Mouse (Mus musculus): ENCODE measurements around the gene Tenm3. TPM values are rescaled to one million over a fixed set of nuclear protein-coding genes. Genes with fewer than 3 reads are reported as not detected.
A peak's percentile ranks its signal among the peaks of the same experiment; 100 is the strongest.

The Tenm3 gene
- total and polyA plus RNA-seq, 2 experiments from 2014 or later: 25.0 to 160 TPM

DNA sequence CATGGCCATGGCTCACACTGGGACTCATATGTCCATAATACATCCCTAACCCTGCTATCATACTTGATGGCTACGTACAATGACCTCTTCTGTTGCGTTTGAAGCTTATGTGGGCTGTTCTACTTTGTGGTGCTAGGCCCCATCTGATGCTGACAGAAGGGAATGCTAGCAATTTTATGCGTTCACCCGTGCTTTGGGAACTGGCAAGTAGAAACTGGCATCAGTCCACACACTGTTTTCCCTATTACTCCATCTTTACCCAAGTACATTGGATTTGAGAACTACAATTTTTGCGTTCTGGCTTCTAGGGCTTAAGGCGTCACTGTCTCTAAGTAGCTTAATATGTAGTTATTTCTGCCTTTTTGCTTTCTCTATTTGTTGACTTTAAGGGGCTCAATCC is 490.3 kb downstream of the Tenm3 start:
- WGBS: 92% methylated on average over 6 of the region's 6 CpGs
- no peak for TF ChIP-seq CTCF (IDR thresholded peaks at IDR 0.05)
- H3K36me3 ChIP-seq (ENCODE audit: insufficient read depth, low read length): no peaks in the 10 kb centered on the region
- no peaks in the 10 kb centered on the region for H3K4me1 ChIP-seq (ENCODE audit: insufficient read depth, low read length)
- no peak overlapping the region for H3K4me2 ChIP-seq (ENCODE audit: low read depth, low read length, poor library complexity, severe bottlenecking)
- H3K4me3 ChIP-seq (ENCODE audit: low read depth, low read length): no peak overlapping the region
- H3K27me3 ChIP-seq (ENCODE audit: insufficient read depth, low read length): no peaks in the 10 kb centered on the region
- DNase-seq (ENCODE audit: low spot score) (no peak), ATAC-seq (ENCODE audit: low FRiP score) (no peak)
- no peak overlapping the region for H3K27ac ChIP-seq (ENCODE audit: low read depth, low read length)
- H3K9ac ChIP-seq (replicated peaks; ENCODE audit: low read length, poor library complexity, severe bottlenecking): no peak overlapping the region
- H3K9me3 ChIP-seq (ENCODE audit: low read length): peaks cover 12% of the 10 kb centered on the region; the same call in 1 of the 2 replicates

DNA sequence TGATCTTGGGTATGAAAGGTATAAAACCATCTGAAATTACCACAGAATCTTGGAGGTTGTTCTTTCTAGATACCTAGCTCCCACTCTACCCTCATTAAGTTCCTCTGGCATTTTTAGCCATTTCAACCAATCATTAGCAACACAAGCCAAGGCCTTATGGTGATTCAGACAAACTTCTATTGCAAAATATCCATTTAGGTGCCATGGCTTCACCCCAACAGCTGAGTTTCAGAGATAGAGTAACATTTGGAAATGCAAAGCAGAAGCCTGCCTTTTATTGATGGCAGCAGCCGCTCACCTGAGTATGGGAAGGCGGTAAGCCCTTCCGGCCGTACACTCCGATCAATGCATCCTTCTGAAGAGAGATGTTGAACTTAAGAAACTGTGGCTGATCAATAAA is 494.9 kb downstream of the Tenm3 start:
- no peak for ATAC-seq (ENCODE audit: low FRiP score)
- WGBS: 95% methylated on average over 5 of the region's 5 CpGs

DNA sequence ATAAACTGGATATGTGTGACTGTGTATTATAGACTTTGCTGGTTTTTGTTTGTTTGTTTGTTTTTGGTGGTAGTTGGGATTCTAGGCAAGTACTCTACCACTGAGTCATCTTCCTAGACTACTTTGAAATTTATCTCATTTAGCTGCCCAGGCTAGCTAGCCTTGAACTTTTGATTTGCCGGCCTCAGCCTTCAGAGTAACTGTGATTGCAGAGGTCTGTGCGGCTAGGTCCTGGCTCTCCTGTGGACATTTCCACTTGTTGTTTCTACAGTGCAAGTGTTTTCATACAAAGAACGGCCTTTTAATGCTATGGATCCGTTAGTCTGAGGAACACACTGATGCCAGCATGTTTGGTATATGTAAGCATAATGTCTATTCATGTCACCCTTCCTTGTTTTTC is 495.4 kb downstream of the Tenm3 start:
- H3K4me1 ChIP-seq (ENCODE audit: insufficient read depth, low read length): no peaks in the 10 kb centered on the region
- H3K27me3 ChIP-seq (ENCODE audit: insufficient read depth, low read length): no peaks in the 10 kb centered on the region
- H3K9me3 ChIP-seq (ENCODE audit: low read length): peaks cover 12% of the 10 kb centered on the region; the same call in 1 of the 2 replicates
- no peak overlapping the region for H3K9ac ChIP-seq (replicated peaks; ENCODE audit: low read length, poor library complexity, severe bottlenecking)
- ATAC-seq (ENCODE audit: low FRiP score) (no peak), DNase-seq (ENCODE audit: low spot score) (no peak)
- WGBS: 91% methylated on average over 4 of the region's 4 CpGs
- TF ChIP-seq CTCF (IDR thresholded peaks at IDR 0.05): no peak
- no peaks in the 10 kb centered on the region for H3K36me3 ChIP-seq (ENCODE audit: insufficient read depth, low read length)
- H3K4me2 ChIP-seq (ENCODE audit: low read depth, low read length, poor library complexity, severe bottlenecking): no peak overlapping the region
- H3K4me3 ChIP-seq (ENCODE audit: low read depth, low read length): no peak overlapping the region
- no peak overlapping the region for H3K27ac ChIP-seq (ENCODE audit: low read depth, low read length)

More for the DNA sequence above, 494.9 kb downstream of the Tenm3 start:
- Histone ChIP-seq H3K36me3 (ENCODE audit: insufficient read depth, low read length) (no peaks in the 10 kb centered on the region), H3K4me3 (ENCODE audit: low read depth, low read length) (no peak overlapping the region), H3K4me2 (ENCODE audit: low read depth, low read length, poor library complexity, severe bottlenecking) (no peak overlapping the region), H3K27ac (ENCODE audit: low read depth, low read length) (no peak overlapping the region), H3K9me3 (ENCODE audit: low read length) (peaks cover 12% of the 10 kb centered on the region; the same call in 1 of the 2 replicates), H3K9ac (replicated peaks; ENCODE audit: low read length, poor library complexity, severe bottlenecking) (no peak overlapping the region), H3K4me1 (ENCODE audit: insufficient read depth, low read length) (no peaks in the 10 kb centered on the region), H3K27me3 (ENCODE audit: insufficient read depth, low read length) (no peaks in the 10 kb centered on the region)
- DNase-seq (ENCODE audit: low spot score): no peak
- TF ChIP-seq CTCF (IDR thresholded peaks at IDR 0.05): no peak

DNA sequence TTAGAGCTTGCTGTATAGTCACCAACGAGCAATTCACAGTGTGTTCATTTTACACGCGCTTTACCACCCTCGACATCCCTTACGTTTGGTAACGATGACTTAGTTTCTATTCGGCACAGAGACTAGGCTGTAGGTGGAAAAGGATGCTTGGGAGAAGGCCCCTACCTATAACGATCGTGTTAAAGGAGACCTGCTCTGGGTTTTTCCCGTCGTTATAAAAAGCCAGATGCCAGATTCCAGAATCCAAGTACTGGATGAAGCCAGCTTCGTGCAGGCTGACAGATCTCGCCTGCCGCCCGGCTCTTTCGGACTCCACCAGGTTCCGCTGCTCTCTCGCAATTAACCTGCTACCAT is 500.7 kb downstream of the Tenm3 start:
- no peak for TF ChIP-seq CTCF (IDR thresholded peaks at IDR 0.05)
- Histone ChIP-seq H3K4me1 (ENCODE audit: insufficient read depth, low read length) (peaks cover 6% of the 10 kb centered on the region; the same call in 1 of the 2 replicates), H3K27ac (ENCODE audit: low read depth, low read length) (no peak overlapping the region), H3K4me2 (ENCODE audit: low read depth, low read length, poor library complexity, severe bottlenecking) (peak overlapping the region; percentile 21; the same call in 1 of the 2 replicates), H3K9me3 (ENCODE audit: low read length) (no peaks in the 10 kb centered on the region), H3K9ac (replicated peaks; ENCODE audit: low read length, poor library complexity, severe bottlenecking) (no peak overlapping the region), H3K27me3 (ENCODE audit: insufficient read depth, low read length) (no peaks in the 10 kb centered on the region), H3K4me3 (ENCODE audit: low read depth, low read length) (no peak overlapping the region), H3K36me3 (ENCODE audit: insufficient read depth, low read length) (no peaks in the 10 kb centered on the region)
- no peak for DNase-seq (ENCODE audit: low spot score)
- ATAC-seq (ENCODE audit: low FRiP score): no peak
- 55% methylated on average over 18 of the region's 18 CpGs for WGBS

DNA sequence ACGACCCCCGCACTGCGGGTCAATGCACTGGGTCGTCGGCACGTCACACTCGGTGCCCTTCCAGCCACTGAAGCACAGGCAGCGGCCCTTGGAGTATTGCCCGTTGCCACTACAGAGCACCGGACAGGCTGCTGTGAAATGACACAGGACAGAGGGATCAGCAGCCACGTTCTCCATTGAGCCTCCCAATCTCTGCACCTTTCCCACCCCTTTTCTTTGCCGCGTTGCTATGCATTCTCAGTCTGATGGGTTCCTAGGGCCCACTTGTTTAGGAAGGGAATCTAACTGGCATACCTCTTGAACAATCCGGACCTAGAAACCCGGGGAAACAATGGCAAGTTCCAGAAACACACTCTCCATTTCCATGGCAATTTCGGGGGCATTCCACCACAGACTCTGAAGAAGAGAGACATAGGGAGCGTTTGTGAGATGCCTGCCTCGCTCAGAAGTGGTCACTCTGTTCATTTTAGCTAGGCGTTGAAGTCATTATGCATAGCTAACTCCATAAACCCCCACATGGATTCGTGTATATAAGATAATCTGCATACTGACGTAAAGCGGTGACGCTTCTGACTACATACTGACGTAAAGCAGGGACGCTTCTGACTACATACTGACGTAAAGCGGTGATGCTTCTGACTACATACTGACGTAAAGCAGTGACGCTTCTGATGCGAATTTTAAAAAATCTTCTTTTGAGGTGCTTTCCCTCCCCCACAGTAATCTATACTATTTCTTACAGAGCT is 501.3 kb downstream of the Tenm3 start:
- Histone ChIP-seq H3K4me2 (ENCODE audit: low read depth, low read length, poor library complexity, severe bottlenecking) (peak overlapping the region; percentile 46), H3K27ac (ENCODE audit: low read depth, low read length) (no peak overlapping the region), H3K9ac (replicated peaks; ENCODE audit: low read length, poor library complexity, severe bottlenecking) (peak overlapping the region; percentile 39; the same call in 1 of the 2 replicates), H3K4me3 (ENCODE audit: low read depth, low read length) (peak overlapping the region; percentile 24; the same call in 1 of the 2 replicates), H3K4me1 (ENCODE audit: insufficient read depth, low read length) (peaks cover 6% of the 10 kb centered on the region; the same call in 1 of the 2 replicates), H3K27me3 (ENCODE audit: insufficient read depth, low read length) (no peaks in the 10 kb centered on the region), H3K9me3 (ENCODE audit: low read length) (no peaks in the 10 kb centered on the region), H3K36me3 (ENCODE audit: insufficient read depth, low read length) (no peaks in the 10 kb centered on the region)
- WGBS: 34% methylated on average over 30 of the region's 30 CpGs
- ATAC-seq (ENCODE audit: low FRiP score) (peak; percentile 55; the same call in 1 of the 2 replicates), DNase-seq (ENCODE audit: low spot score) (peak; percentile 42)
- TF ChIP-seq CTCF (IDR thresholded peaks at IDR 0.05): no peak

DNA sequence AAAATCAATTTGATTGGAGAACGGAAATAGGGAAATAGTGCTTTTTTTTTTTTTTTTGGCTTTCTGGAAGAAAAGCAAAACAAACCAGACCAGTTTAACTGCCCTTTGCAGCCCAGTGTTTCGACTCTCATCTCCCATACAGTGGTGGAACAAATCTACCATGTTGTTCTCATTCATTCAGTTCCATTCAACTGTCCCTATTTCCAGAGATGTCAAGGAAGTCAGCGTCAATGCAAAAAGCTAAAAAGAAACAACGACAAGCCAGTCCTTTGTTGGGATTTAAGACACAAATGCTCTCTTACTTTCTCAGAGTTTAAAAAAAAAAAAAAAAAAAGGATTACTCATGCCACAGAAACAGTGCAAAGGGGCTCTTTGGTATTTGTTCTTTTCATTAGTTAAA is 502.1 kb downstream of the Tenm3 start:
- Histone ChIP-seq H3K4me3 (ENCODE audit: low read depth, low read length) (peak overlapping the region; percentile 24; the same call in 1 of the 2 replicates), H3K4me2 (ENCODE audit: low read depth, low read length, poor library complexity, severe bottlenecking) (no peak overlapping the region), H3K9ac (replicated peaks; ENCODE audit: low read length, poor library complexity, severe bottlenecking) (no peak overlapping the region), H3K4me1 (ENCODE audit: insufficient read depth, low read length) (peaks cover 6% of the 10 kb centered on the region; the same call in 1 of the 2 replicates), H3K9me3 (ENCODE audit: low read length) (no peaks in the 10 kb centered on the region), H3K27ac (ENCODE audit: low read depth, low read length) (no peak overlapping the region), H3K27me3 (ENCODE audit: insufficient read depth, low read length) (no peaks in the 10 kb centered on the region), H3K36me3 (ENCODE audit: insufficient read depth, low read length) (no peaks in the 10 kb centered on the region)
- 29% methylated on average over 4 of the region's 4 CpGs for WGBS
- TF ChIP-seq CTCF (IDR thresholded peaks at IDR 0.05): no peak
- DNase-seq (ENCODE audit: low spot score): peak; percentile 9
- ATAC-seq (ENCODE audit: low FRiP score): no peak
